In the genomic region with DNA sequence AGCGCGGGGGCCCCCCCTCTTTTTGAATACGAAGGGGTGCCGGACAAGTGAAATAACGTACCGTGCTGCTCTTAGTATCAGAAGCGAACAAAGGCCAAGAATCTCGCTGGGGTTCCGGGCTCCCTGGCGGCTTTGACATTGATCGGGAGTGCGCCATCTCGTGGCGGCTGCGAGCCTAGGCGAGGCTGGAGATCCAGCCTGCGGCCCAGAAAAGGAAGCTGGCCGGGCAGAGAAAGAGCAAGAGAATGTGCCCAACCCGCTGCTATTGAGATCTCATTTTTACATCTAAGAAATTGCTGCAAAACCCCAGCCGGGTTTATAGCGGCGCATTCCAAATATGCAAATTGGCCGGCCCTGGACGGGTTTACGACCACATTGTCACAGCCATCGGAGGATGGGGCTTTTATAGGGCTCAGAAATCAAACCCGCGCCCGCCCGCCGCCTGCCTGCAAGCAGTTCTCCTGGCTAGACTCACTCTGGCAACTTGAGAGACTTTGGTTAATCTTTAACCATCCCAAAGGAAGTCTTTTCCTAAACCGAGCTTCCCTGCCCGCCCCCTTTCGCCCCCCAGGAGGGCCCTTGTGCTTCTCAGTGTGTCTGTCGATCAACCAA, we compare ENCODE assay signal across 8 mouse cellular contexts. TPM values are rescaled to one million over a fixed set of nuclear protein-coding genes. Genes with fewer than 3 reads are reported as not detected.
DNase-seq lines count a peak whose midpoint lies in the region; ATAC-seq and TF ChIP-seq lines count a peak whose summit lies in the region.

A gene (minus strand): TSS at position 466 of the 612 bp plus-strand sequence.

- TF ChIP-seq CTCF in kidney, postnatal 0 days (IDR thresholded peaks at IDR 0.05; ENCODE audit: low read depth), result peak; percentile 89

- no peaks in the 10 kb centered on the region for H3K36me3 ChIP-seq in embryonic facial prominence, embryonic 12.5 days
- no peaks in the 10 kb centered on the region for H3K36me3 ChIP-seq in heart, embryonic 16.5 days (ENCODE audit: control insufficient read depth, insufficient read depth)
- no peaks in the 10 kb centered on the region for H3K36me3 ChIP-seq in kidney, postnatal 0 days (ENCODE audit: insufficient read depth, low read length)

- H3K27ac ChIP-seq in embryonic facial prominence, embryonic 12.5 days, result no peak within 1 kb of the TSS
- no peak within 1 kb of the TSS for H3K27ac ChIP-seq in heart, embryonic 16.5 days (ENCODE audit: low read length)
- H3K27ac ChIP-seq in kidney, postnatal 0 days, result peak within 1 kb of the TSS; percentile 97

- no peak for ATAC-seq in embryonic facial prominence, embryonic 12.5 days (ENCODE audit: insufficient number of reproducible peaks, insufficient read depth, low FRiP score, low TSS enrichment)
- ATAC-seq in heart, embryonic 16.5 days (replicated peaks; ENCODE audit: extremely low read depth, insufficient read depth, low FRiP score), result no peak; the same call in 1 of the 2 replicates
- peak; percentile 68 for ATAC-seq in kidney, postnatal 0 days (replicated peaks; ENCODE audit: low FRiP score, low read depth)
- ATAC-seq in megakaryocyte, adult 5-6 weeks (ENCODE audit: poor library complexity, severe bottlenecking), result peak; percentile 96

- H3K9ac ChIP-seq in embryonic facial prominence, embryonic 12.5 days, result no peak within 1 kb of the TSS
- H3K9ac ChIP-seq in heart, embryonic 16.5 days (ENCODE audit: low read length), result no peak within 1 kb of the TSS
- peak within 1 kb of the TSS; percentile 98 for H3K9ac ChIP-seq in kidney, postnatal 0 days (ENCODE audit: low read depth, low read length)

- no peak within 1 kb of the TSS for H3K4me3 ChIP-seq in embryonic facial prominence, embryonic 12.5 days
- H3K4me3 ChIP-seq in heart, embryonic 16.5 days (ENCODE audit: low read length), result peak within 1 kb of the TSS; percentile 13
- peak within 1 kb of the TSS; percentile 85 for H3K4me3 ChIP-seq in kidney, postnatal 0 days (replicated peaks; ENCODE audit: low read depth, low read length)

- 2% methylated on average over 35 of the region's 35 CpGs for WGBS in embryonic facial prominence, embryonic 12.5 days
- WGBS in heart, embryonic 16.5 days, result 2% methylated on average over 35 of the region's 35 CpGs
- WGBS in kidney, postnatal 0 days, result 2% methylated on average over 35 of the region's 35 CpGs

- DNase-seq in 3134 (ENCODE audit: extremely low read depth, insufficient read length, low spot score), result peak; percentile 80
- peak; percentile 90 for DNase-seq in ES-CJ7 (ENCODE audit: low read depth, low spot score)
- peak; percentile 97 for DNase-seq in kidney, postnatal 0 days (ENCODE audit: low spot score)
- DNase-seq in spleen, postnatal 36 days (ENCODE audit: low spot score in 2 of 2), result peak; percentile 56 to 60
- no peak for DNase-seq in right cerebral cortex, adult 18-20 months

- H3K4me1 ChIP-seq in embryonic facial prominence, embryonic 12.5 days, result 0 out of 2 replicates have a peak, but pooled peaks cover 3% of the 10 kb centered on the region
- 0 out of 2 replicates have a peak, but pooled peaks cover 3% of the 10 kb centered on the region for H3K4me1 ChIP-seq in heart, embryonic 16.5 days (ENCODE audit: control insufficient read depth, insufficient read depth, low read length)
- H3K4me1 ChIP-seq in kidney, postnatal 0 days (replicated peaks; ENCODE audit: insufficient read depth, low read length), result peaks cover 13% of the 10 kb centered on the region

- H3K9me3 ChIP-seq in embryonic facial prominence, embryonic 12.5 days, result no peaks in the 10 kb centered on the region
- no peaks in the 10 kb centered on the region for H3K9me3 ChIP-seq in heart, embryonic 16.5 days (replicated peaks; ENCODE audit: control insufficient read depth, low read length)
- no peaks in the 10 kb centered on the region for H3K9me3 ChIP-seq in kidney, postnatal 0 days (replicated peaks; ENCODE audit: low read length)

- 0 out of 2 replicates have a peak within 1 kb of the TSS, but pooled peaks have one; percentile 8 for H3K4me2 ChIP-seq in embryonic facial prominence, embryonic 12.5 days (replicated peaks)
- peak within 1 kb of the TSS; percentile 34 for H3K4me2 ChIP-seq in heart, embryonic 16.5 days (ENCODE audit: low read depth, low read length)
- peak within 1 kb of the TSS; percentile 92 for H3K4me2 ChIP-seq in kidney, postnatal 0 days (ENCODE audit: low read length)

- peaks cover 94% of the 10 kb centered on the region for H3K27me3 ChIP-seq in embryonic facial prominence, embryonic 12.5 days
- peaks cover 96% of the 10 kb centered on the region for H3K27me3 ChIP-seq in heart, embryonic 16.5 days (ENCODE audit: control insufficient read depth, insufficient read depth, low read length)
- no peaks in the 10 kb centered on the region for H3K27me3 ChIP-seq in kidney, postnatal 0 days (ENCODE audit: insufficient read depth, low read length)

RNA-seq across cellular contexts. Expression of the gene that starts here (rescaled TPM):
- polyA plus RNA-seq in embryonic facial prominence, embryonic 12.5 days (2016; fragmentation: Nextera tagmentation; extraction: Ambion mirVana), result 0.13 TPM in 1 of 2 replicates, not detected in the other
- polyA plus RNA-seq in heart, embryonic 16.5 days (2015; fragmentation: Nextera tagmentation; extraction: Ambion mirVana), result not detected in 2 replicates
- polyA plus RNA-seq in kidney, postnatal 0 days (2015; fragmentation: Nextera tagmentation; extraction: Ambion mirVana), result 175 and 183 TPM in 2 replicates
- total RNA-seq in megakaryocyte, adult 5-6 weeks (2015), result 0.07 TPM in 1 of 2 replicates, not detected in the other
- total RNA-seq in megakaryocyte, adult 5-6 weeks (2017), result 0.11 TPM in 1 of 2 replicates, not detected in the other

Comparison
In these comparisons a context has a peak if more than half of its experiments do, and no peak if none do; other contexts are left out.
1. RNA of the gene that starts here (polyA plus RNA-seq): 175 to 183 TPM in kidney, postnatal 0 days; 0.13 TPM in embryonic facial prominence, embryonic 12.5 days and not detected in heart, embryonic 16.5 days; every median in the first group is over 100 times any median in the second.
2. Peak in ATAC-seq in megakaryocyte, adult 5-6 weeks; RNA of the gene not detected or under 1 TPM.
3. H3K4me2 ChIP-seq: peak in every context shown above with its lines; median percentile 92 in kidney, postnatal 0 days; 34 in heart, embryonic 16.5 days; 8 in embryonic facial prominence, embryonic 12.5 days.